Mouse (Mus musculus): ENCODE data around the gene Olfr299.

The Olfr299 gene

DNA sequence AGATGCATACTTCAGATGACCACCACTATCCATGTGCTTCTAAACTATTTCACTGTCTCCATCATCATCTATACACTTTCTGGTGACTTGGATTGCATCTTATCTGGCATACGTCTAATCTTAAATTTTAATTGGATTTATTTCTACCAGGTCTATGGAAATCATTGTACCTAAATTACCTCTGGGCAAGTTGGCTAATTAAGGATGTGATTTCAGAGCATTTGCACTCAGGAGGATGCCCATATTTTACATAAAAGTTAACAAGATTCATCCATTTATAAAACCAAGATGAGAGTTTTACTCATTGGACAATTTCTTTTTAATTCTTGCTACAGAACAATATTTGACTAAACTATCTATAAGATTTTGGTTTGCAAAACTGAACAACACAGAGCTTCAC lies at the start of gene Olfr299:
Olfr299 (plus strand) TSS at position 301 of the 400 bp plus-strand sequence.
- no peak for DNase-seq (ENCODE audit: low spot score)

DNA sequence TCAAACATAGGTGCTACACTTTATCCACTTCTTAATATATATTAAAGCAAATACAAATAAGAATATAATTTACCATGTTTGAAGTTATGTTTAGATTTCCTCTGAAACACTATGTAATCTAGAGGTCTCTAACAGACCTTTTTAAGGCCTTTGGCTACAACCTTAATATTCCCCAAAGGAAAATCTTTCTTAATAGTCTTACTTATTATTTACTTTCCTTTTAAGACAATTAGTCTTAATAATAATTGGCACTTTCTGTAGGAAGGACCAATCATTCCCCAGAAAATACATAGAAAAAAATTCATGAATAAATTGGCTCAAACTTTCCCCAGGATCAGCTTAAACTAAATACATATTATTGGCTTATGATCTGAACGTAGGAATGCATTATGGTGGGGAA lies 32.7 kb downstream of the Olfr299 start, which contains the start of gene Olfr298:
Olfr298 (minus strand) TSS at position 101 of the 400 bp plus-strand sequence.
- no peak for DNase-seq (ENCODE audit: low spot score)

Measured in MN1 (cell line).